In the genomic region with DNA sequence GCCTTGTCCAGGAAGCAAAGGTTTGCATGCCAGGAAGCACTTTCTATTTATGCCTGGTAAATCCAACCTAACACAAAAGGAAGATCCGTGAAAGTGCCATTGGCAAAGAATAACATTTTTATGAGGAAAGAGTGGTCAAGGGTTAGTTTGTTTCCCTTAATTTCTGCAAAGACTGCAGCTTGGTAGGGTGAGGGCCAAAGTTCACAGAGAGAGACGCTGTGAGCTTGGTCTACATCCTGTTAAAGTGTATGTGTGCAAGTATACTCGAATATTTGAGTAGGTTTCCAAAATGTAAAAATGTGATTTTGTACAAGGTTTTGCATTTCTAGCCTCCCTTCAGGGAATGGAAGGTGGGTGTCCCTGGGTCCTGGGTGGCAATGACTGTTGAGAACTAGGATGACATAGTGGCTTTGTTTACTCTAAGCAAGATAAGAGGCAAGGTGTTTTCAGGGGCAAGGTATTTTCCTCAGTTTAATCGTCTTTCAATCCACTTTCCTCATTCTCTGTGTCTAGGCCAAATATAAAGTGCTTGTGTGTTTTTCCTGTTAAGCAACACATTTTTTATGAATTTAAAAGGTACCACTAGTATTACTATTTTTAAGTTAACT, we compare ENCODE assay signal across 16 mouse cellular contexts.
DNase-seq lines count a peak whose midpoint lies in the region; ATAC-seq and TF ChIP-seq lines count a peak whose summit lies in the region.
"Had no signal": no experiment of that assay in that cellular context is flagged by ENCODE, and none has a peak within 500 bp of the region (broad histone marks: within the 10 kb centered on the region; RNA-seq: fewer than 3 reads in every experiment).

No protein-coding gene starts in this region.

- H3K4me3 ChIP-seq in heart, embryonic 10.5 days = no peak overlapping the region
- H3K4me3 ChIP-seq in lung, postnatal 0 days (ENCODE audit: low read depth, low read length) = no peak overlapping the region
- no peak overlapping the region for H3K4me3 ChIP-seq in limb, embryonic 13.5 days
- no peak overlapping the region for H3K4me3 ChIP-seq in left cerebral cortex, adult 2 months
- H3K4me3 ChIP-seq: liver, embryonic 13.5 days; megakaryocyte, embryonic 14.5 days had no signal

- H3K4me2 ChIP-seq in lung, postnatal 0 days (replicated peaks; ENCODE audit: low read depth, low read length) = no peak overlapping the region
- H3K4me2 ChIP-seq in limb, embryonic 13.5 days (replicated peaks) = no peak overlapping the region
- H3K4me2 ChIP-seq: hindbrain, embryonic 14.5 days; liver, embryonic 13.5 days had no signal

- TF ChIP-seq EP300 in lung, postnatal 0 days (IDR thresholded peaks at IDR 0.05) = no peak

- H3K36me3 ChIP-seq in heart, embryonic 10.5 days = no peaks in the 10 kb centered on the region
- H3K36me3 ChIP-seq in lung, postnatal 0 days (ENCODE audit: insufficient read depth, low read length) = no peaks in the 10 kb centered on the region
- no peaks in the 10 kb centered on the region for H3K36me3 ChIP-seq in limb, embryonic 13.5 days
- H3K36me3 ChIP-seq: G1E; liver, embryonic 13.5 days had no signal

- TF ChIP-seq CTCF in lung, postnatal 0 days (IDR thresholded peaks at IDR 0.05) = no peak
- TF ChIP-seq CTCF in left cerebral cortex, adult 2 months (IDR thresholded peaks at IDR 0.05) = no peak

- intact Hi-C loops in left cerebral cortex, adult 2 months (cut with DNase I) = no loop called here

- peak overlapping the region; percentile 77 for H3K27ac ChIP-seq in heart, embryonic 10.5 days
- H3K27ac ChIP-seq in lung, postnatal 0 days (ENCODE audit: low read length) = 0 out of 2 replicates have a peak overlapping the region, but pooled peaks have one; percentile 15
- H3K27ac ChIP-seq in limb, embryonic 13.5 days = peak overlapping the region; percentile 48
- H3K27ac ChIP-seq in left cerebral cortex, adult 2 months = no peak overlapping the region
- H3K27ac ChIP-seq: hindbrain, embryonic 14.5 days had no signal

- peaks cover 20% of the 10 kb centered on the region for H3K4me1 ChIP-seq in heart, embryonic 10.5 days
- no peaks in the 10 kb centered on the region for H3K4me1 ChIP-seq in lung, postnatal 0 days (ENCODE audit: insufficient read depth, low read depth, low read length)
- peaks cover 24% of the 10 kb centered on the region for H3K4me1 ChIP-seq in limb, embryonic 13.5 days

- ATAC-seq in lung, postnatal 0 days = no peak
- no peak for ATAC-seq in limb, embryonic 13.5 days (ENCODE audit: low FRiP score, low read depth)
- ATAC-seq in CD4-positive, CD25-positive, alpha-beta regulatory T cell, adult 4 months = no peak

- no peaks in the 10 kb centered on the region for H3K9me3 ChIP-seq in heart, embryonic 10.5 days
- H3K9me3 ChIP-seq in lung, postnatal 0 days (ENCODE audit: low read length) = no peaks in the 10 kb centered on the region
- peaks cover 2% of the 10 kb centered on the region; the same call in 1 of the 2 replicates for H3K9me3 ChIP-seq in limb, embryonic 13.5 days
- H3K9me3 ChIP-seq: G1E; liver, embryonic 13.5 days; megakaryocyte, embryonic 14.5 days had no signal

- WGBS in heart, embryonic 10.5 days = 49% methylated on average over 4 of the region's 4 CpGs
- WGBS in lung, postnatal 0 days = 24% methylated on average over 4 of the region's 4 CpGs
- 53% methylated on average over 4 of the region's 4 CpGs for WGBS in limb, embryonic 13.5 days

- H3K27me3 ChIP-seq in heart, embryonic 10.5 days (ENCODE audit: insufficient read depth, poor library complexity, severe bottlenecking) = no peaks in the 10 kb centered on the region
- no peaks in the 10 kb centered on the region for H3K27me3 ChIP-seq in lung, postnatal 0 days (replicated peaks; ENCODE audit: insufficient read depth, low read length)
- H3K27me3 ChIP-seq in limb, embryonic 13.5 days = no peaks in the 10 kb centered on the region
- H3K27me3 ChIP-seq: liver, embryonic 13.5 days; megakaryocyte, embryonic 14.5 days had no signal

- DNase-seq in heart, embryonic 10.5 days (ENCODE audit: low spot score) = no peak
- DNase-seq in heart, adult 9 months (ENCODE audit: low spot score in 2 of 2) = no peak
- DNase-seq in lung, postnatal 0 days (ENCODE audit: low spot score) = no peak
- no peak for DNase-seq in lung, postnatal 10 days
- no peak for DNase-seq in urinary bladder, adult 2 months (ENCODE audit: low spot score)
- no peak for DNase-seq in left cerebral cortex, adult 2 months (ENCODE audit: extremely low spot score in 1 of 2, low spot score in 2 of 2)
- DNase-seq: cerebellum, adult 2 months; embryo, embryonic 11 days; layer of hippocampus, adult 9-11 months; liver, embryonic 13.5 days; right cerebral cortex, postnatal 14 days had no signal

- no peak overlapping the region for H3K9ac ChIP-seq in lung, postnatal 0 days (replicated peaks; ENCODE audit: low read depth)
- H3K9ac ChIP-seq in limb, embryonic 13.5 days = no peak overlapping the region
- H3K9ac ChIP-seq: hindbrain, embryonic 14.5 days; liver, embryonic 13.5 days had no signal
